Mouse (Mus musculus) bone marrow macrophage, adult 2 months (primary cell): ENCODE results near the gene Hmgcs1.

Source experiments
- CTCF ChIP-seq: IDR thresholded peaks from 2 replicates; pipeline ENCODE4 v1.5.1; 2012; ENCODE audit warnings: low read depth, mild to moderate bottlenecking, low read length, moderate library complexity
- POLR2A ChIP-seq: IDR thresholded peaks from 2 replicates; pipeline ENCODE4 v1.6.1; 2012; ENCODE audit warnings: mild to moderate bottlenecking, low read depth, low read length, borderline replicate concordance

GRCm38 (mm10) chr13:119690039-119690728 is at the start of gene Hmgcs1:
- peak; percentile 85 for TF ChIP-seq POLR2A
- TF ChIP-seq CTCF, result no peak
